Mouse (Mus musculus) cortical plate, adult 2 months (tissue): ENCODE results near the gene Slc24a2. TPM values are rescaled to one million over a fixed set of nuclear protein-coding genes. Genes with fewer than 3 reads are reported as not detected.

ENCODE experiments used
- H3K27ac ChIP-seq: fragments of 200-500 bp; 2 replicates; pipeline ENCODE4 v1.5.1; 2012; ENCODE audit warnings: low read length, control low read depth, inconsistent platforms; ENCODE audit not compliant: insufficient read depth
- H3K4me1 ChIP-seq: fragments of 200-500 bp; 2 replicates; pipeline ENCODE4 v1.6.1; 2011; ENCODE audit warnings: low read length; ENCODE audit not compliant: control insufficient read depth, insufficient read depth
- H3K4me3 ChIP-seq: fragments of 200-500 bp; 2 replicates; pipeline ENCODE4 v1.5.1; 2011; ENCODE audit warnings: mild to moderate bottlenecking, low read length, control low read depth; ENCODE audit not compliant: insufficient read depth
- CTCF ChIP-seq: fragments of 200-500 bp; IDR thresholded peaks from 2 replicates; pipeline ENCODE4 v1.5.1; 2011; ENCODE audit warnings: mild to moderate bottlenecking, control low read depth, low read length; ENCODE audit not compliant: insufficient read depth; ENCODE audit errors: extremely low read depth
- POLR2A ChIP-seq: fragments of 200-500 bp; IDR thresholded peaks from 2 replicates; pipeline ENCODE4 v1.6.1; 2011; ENCODE audit warnings: mild to moderate bottlenecking, low read length, control low read depth; ENCODE audit not compliant: insufficient read depth; ENCODE audit errors: extremely low read depth
- polyA plus RNA-seq: library from polyadenylated mRNA; depleted of rRNA; stranded (reverse); fragments of >200 nt; gene quantifications from 2 replicates; pipeline ENCODE4 v1.2.3, GENCODE M21; 2012; rRNA removed

Gene Slc24a2
- 116 and 121 TPM in 2 replicates for polyA plus RNA-seq

DNA sequence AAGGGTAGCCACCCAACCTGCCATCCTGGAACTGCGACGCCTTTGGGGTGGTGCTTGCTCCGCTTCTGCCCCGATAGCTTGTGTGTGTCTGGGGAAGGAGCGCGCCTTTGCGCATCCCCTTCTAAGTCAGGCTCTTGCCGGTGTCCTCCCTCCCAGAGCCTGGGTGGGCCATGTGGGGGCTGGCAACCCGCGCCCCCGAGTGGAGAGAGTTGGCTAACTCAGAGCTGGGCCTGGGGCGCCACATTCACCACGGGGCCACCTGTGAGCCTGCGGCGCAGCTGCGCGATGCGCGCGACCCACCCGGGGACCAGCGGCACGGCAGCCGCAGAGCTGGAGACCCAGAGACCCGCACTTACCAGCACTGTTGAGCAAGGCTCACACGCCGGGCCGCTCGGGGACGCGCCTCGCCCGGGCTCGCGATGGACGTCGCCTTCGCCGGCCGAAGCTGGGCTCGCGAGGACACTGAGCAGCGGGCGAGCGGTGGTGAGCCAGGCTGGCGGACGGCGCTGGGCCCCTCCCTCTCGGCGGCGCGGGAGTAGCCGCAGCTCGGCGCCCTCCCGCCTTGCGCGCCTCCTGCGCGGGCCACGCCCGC lies at the start of gene Slc24a2:
TSS of gene Slc24a2 (minus strand) at position 518 of the 592 bp plus-strand sequence.
- Histone ChIP-seq H3K4me1 (no peaks in the 10 kb centered on the region; the same call in 1 of the 2 replicates), H3K27ac (peak within 1 kb of the TSS; percentile 73), H3K4me3 (peak within 1 kb of the TSS; percentile 83)
- TF ChIP-seq CTCF (no peak), POLR2A (0 out of 2 replicates have a peak, but pooled peaks have one; percentile 36)

DNA sequence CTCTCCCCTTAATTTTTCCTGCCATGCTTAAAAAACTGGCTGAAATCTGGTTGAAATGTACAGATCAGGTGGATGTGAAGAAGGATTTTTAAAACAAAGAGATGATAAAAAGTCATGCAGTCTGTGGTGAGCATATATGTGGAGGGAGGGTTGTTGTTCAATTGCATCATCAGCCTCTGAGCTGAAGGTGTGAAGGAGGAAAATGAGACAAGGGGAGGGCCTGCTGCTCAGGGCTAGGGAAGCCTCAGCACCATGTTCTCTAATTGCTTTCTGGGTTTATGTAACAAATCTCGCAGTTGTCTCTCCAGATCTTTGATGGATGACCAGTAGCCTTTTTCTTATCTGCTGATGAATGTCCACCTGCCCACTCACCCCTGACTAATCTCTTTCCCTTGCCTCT lies 44.5 kb upstream of the Slc24a2 start:
- Histone ChIP-seq H3K4me3 (no peak overlapping the region), H3K4me1 (no peaks in the 10 kb centered on the region), H3K27ac (no peak overlapping the region)
- TF ChIP-seq POLR2A (no peak), CTCF (no peak)

DNA sequence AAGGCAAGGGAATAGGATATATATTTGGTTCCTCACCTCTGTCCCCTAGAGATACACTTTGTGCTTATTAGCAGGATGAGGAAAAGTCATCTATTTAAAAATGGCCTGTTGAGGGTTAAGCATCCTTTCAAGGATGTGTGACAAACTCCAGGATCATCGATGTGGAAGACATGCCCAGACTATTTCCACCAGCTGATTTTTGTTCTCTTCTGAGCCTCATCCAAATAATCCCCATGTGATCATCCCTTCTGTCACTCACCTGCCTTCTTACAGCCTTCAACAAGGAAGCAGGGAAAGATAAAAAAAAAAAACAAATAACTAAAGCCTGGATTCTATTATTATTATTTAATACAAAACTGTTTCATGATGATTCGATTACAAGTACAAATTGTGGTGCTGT lies 44.0 kb upstream of the Slc24a2 start:
- TF ChIP-seq CTCF (no peak), POLR2A (no peak)
- no peaks in the 10 kb centered on the region for H3K4me1 ChIP-seq
- no peak overlapping the region for H3K4me3 ChIP-seq
- no peak overlapping the region for H3K27ac ChIP-seq

DNA sequence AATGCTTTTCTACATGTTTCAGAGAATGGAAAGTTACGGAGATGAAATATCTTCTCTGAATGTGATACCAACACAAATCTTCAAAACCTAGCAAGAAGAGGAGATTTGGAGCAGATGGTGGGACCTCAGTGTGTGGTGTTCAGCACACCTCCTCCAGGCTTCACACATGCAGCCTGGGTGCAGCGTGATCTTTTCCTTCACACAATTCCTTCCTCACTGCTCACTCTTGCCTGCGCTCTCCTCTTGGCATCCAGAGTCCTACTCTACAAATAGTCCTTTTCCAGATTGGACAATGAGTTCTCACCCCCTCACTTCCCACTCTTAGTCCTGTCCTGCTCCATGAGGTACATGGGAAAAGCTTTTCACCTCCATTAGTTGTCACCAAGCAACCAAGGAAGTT lies 43.2 kb upstream of the Slc24a2 start:
- Histone ChIP-seq H3K4me1 (no peaks in the 10 kb centered on the region), H3K27ac (no peak overlapping the region), H3K4me3 (no peak overlapping the region)
- no peak for TF ChIP-seq POLR2A
- no peak for TF ChIP-seq CTCF

DNA sequence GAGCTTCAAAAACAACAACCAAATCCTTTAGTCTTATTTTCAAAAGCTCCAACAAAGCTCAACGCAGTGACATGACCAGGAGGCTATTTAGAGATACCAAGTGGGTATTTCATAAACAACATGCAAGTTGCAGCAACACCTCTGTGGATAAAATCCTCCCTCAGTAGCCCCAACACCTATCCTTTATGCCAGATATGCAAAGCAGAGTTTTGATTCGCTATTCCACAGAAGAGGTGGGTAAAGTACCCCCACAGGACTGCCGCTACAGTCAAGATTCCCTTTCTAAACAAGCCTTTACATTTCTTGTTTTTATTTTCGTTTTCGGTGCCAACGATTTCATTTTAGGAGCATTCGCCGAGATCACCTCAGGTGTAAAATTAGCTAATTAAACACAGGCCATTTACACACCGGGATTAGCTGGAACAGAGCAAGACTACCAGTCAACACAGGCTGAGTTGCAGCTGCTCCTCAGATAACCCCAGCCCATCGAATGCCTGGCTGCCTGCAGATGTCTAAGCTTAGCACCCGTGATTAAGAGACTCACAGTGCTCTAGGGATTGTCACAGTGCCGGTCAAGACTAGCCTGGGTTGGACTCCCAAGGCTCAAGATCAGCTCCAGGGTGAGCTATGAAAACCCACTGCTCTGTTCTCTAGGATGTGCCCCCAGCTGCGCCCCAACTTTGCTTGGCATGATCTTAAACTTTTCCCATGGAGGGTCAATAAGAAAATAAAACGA lies 885 bp downstream of the Slc24a2 start:
- TF ChIP-seq POLR2A: no peak
- no peak for TF ChIP-seq CTCF
- no peaks in the 10 kb centered on the region; the same call in 1 of the 2 replicates for H3K4me1 ChIP-seq
- H3K27ac ChIP-seq: peak overlapping the region; percentile 73

DNA sequence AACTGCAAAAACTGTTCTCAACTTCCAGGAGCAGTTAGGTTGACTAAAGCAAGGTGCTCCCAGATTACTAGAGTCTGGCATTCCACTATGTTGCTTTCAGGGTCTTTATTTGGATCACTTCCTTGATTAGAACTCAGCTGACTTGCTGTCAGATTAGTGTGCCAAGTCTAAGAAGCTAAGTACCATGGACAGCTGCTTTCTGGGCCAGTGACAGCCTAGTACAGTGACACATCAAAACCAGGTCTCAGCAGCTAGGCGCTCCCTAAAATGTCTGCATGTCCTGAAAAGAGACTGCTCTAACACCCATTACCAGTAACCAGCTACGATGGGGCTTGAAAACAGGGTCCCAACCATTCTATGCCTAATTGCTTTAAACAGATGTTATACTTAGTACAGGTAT lies 8.7 kb downstream of the Slc24a2 start:
- no peak overlapping the region for H3K27ac ChIP-seq
- TF ChIP-seq POLR2A: no peak
- no peak for TF ChIP-seq CTCF
- H3K4me3 ChIP-seq: no peak overlapping the region
- peaks cover 3% of the 10 kb centered on the region for H3K4me1 ChIP-seq

More for the DNA sequence above, 885 bp downstream of the Slc24a2 start:
- H3K4me3 ChIP-seq: peak overlapping the region; percentile 83

DNA sequence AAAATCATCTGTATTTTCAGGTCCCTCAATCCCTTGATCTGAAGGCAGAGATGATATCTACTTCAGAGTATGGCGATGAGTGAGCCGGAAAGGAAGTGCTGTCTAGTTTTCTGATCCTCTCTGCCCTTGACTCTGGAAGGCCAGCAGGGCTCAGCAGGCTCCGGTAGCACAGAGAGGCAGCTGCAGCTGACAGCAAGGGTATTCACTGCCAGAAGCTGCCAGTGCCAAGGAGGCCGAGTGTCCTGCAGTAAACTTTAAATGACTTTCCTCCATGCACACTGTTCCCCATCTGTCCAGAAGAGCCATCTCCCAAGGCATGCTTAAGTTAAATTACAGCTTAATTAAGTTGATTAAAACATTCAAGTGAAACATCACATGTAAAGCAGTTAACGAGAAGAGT lies 12.1 kb downstream of the Slc24a2 start:
- TF ChIP-seq CTCF (no peak), POLR2A (no peak)
- Histone ChIP-seq H3K4me3 (no peak overlapping the region), H3K4me1 (peaks cover 3% of the 10 kb centered on the region), H3K27ac (0 out of 2 replicates have a peak overlapping the region, but pooled peaks have one; percentile 5)

DNA sequence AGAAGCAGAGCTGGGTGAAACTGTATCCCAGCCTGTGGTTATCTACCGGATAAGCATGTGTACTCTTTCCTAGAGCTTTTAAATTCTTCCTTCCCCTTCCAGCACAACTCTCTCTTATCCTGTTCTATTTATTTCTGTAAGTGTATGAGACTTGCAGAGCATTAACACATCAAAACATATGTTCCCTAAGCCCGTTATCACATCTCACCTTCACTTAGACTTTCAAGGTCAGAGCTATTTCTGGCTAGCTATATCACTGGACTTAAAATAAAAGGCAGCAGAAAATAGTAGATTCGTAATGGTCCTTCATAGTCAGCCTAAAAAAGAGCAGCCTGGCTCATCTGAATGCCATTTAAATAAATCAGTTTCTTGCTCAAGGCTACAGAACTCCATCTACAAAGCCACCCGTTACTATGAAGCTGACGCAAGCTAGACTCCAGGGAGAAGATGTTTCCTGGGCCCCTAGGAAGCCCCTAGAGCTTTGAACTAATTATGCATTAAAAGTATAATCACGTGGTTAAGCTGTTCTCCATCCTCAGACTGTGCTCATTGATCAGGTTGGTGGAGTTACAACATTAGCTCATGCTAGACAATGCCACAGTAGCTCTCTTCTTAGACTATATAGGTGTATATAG lies 18.8 kb downstream of the Slc24a2 start:
- H3K27ac ChIP-seq: peak overlapping the region; percentile 80
- no peak for TF ChIP-seq CTCF
- TF ChIP-seq POLR2A: no peak
- peaks cover 8% of the 10 kb centered on the region; the same call in 1 of the 2 replicates for H3K4me1 ChIP-seq
- H3K4me3 ChIP-seq: no peak overlapping the region

DNA sequence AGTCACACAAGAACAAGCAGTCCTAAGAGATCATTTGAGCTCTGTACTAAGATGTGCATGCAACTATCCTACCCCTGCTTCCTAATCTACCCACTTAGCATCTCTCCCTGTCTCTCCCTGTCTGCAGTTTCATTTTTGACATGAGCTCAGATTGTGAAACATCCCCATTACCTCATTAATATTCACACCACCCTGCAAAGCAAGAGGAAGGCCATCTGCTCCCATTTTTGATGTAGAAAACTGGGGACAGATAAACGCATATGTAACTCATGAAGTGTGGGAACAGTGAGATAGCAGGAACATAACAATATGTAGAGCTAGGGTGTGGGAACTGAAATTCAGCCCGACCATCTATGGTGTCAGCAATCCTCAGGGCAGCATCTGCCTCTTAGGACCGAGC lies 19.7 kb downstream of the Slc24a2 start:
- TF ChIP-seq CTCF (no peak), POLR2A (no peak)
- H3K4me3 ChIP-seq: no peak overlapping the region
- no peak overlapping the region for H3K27ac ChIP-seq
- H3K4me1 ChIP-seq: peaks cover 8% of the 10 kb centered on the region; the same call in 1 of the 2 replicates
